Mouse (Mus musculus): ENCODE data around the gene Fat1.

- TF ChIP-seq TCF12 (IDR thresholded peaks at IDR 0.05; ENCODE audit: insufficient read depth, poor library complexity, severe bottlenecking) = no peak
- no peak for TF ChIP-seq MAX (IDR thresholded peaks at IDR 0.05; ENCODE audit: low read depth)
These were observed 25.2 kb downstream of the Fat1 start for GRCm38 (mm10) chr8:44960455-44960854.

All from myocyte (in vitro differentiated cells).